Mouse (Mus musculus): ENCODE data around the gene Acyp1. TPM values are rescaled to one million over a fixed set of nuclear protein-coding genes. Genes with fewer than 3 reads are reported as not detected.
A peak's percentile ranks its signal among the peaks of the same experiment; 100 is the strongest.

Acyp1 gene
- polyA plus RNA-seq, 1 experiment from 2014 or later, result 62.8 TPM

- Histone ChIP-seq H3K4me3 (replicated peaks) (no peak overlapping the region), H3K36me3 (peaks cover 31% of the 10 kb centered on the region), H3K27ac (peak overlapping the region; percentile 42; the same call in 1 of the 2 replicates), H3K4me1 (replicated peaks) (peaks cover 28% of the 10 kb centered on the region), H3K4me2 (no peak overlapping the region), H3K9me3 (peaks cover 7% of the 10 kb centered on the region), H3K9ac (replicated peaks) (no peak overlapping the region), H3K27me3 (no peaks in the 10 kb centered on the region)
- ATAC-seq (ENCODE audit: insufficient number of reproducible peaks, insufficient read depth, low FRiP score, low TSS enrichment, low read depth), result no peak
- 63% methylated on average over 5 of the region's 5 CpGs for WGBS
Observed at GRCm38 (mm10) chr12:85296915-85297314, 8.7 kb upstream of the Acyp1 start.

- Histone ChIP-seq H3K36me3 (peaks cover 17% of the 10 kb centered on the region), H3K4me2 (no peak overlapping the region), H3K9ac (replicated peaks) (no peak overlapping the region), H3K4me3 (replicated peaks) (no peak overlapping the region), H3K9me3 (peaks cover 7% of the 10 kb centered on the region), H3K27ac (no peak overlapping the region), H3K27me3 (no peaks in the 10 kb centered on the region; the same call in 1 of the 2 replicates), H3K4me1 (replicated peaks) (peaks cover 28% of the 10 kb centered on the region)
- no peak for ATAC-seq (ENCODE audit: insufficient number of reproducible peaks, insufficient read depth, low FRiP score, low TSS enrichment, low read depth)
- 84% methylated on average over 2 of the region's 2 CpGs for WGBS
Observed at GRCm38 (mm10) chr12:85295506-85295905, 7.3 kb upstream of the Acyp1 start.

GRCm38 (mm10) chr12:85292906-85293305 lies 4.7 kb upstream of the Acyp1 start:
- Histone ChIP-seq H3K4me3 (replicated peaks) (no peak overlapping the region), H3K9ac (replicated peaks) (no peak overlapping the region), H3K9me3 (peaks cover 7% of the 10 kb centered on the region), H3K27ac (no peak overlapping the region), H3K27me3 (peaks cover 9% of the 10 kb centered on the region), H3K4me1 (replicated peaks) (peaks cover 26% of the 10 kb centered on the region), H3K4me2 (no peak overlapping the region), H3K36me3 (no peaks in the 10 kb centered on the region)
- no peak for ATAC-seq (ENCODE audit: insufficient number of reproducible peaks, insufficient read depth, low FRiP score, low TSS enrichment, low read depth)

GRCm38 (mm10) chr12:85292288-85292687 lies 4.0 kb upstream of the Acyp1 start:
- Histone ChIP-seq H3K4me3 (replicated peaks) (no peak overlapping the region), H3K27me3 (peaks cover 9% of the 10 kb centered on the region), H3K9ac (replicated peaks) (no peak overlapping the region), H3K27ac (no peak overlapping the region), H3K4me1 (replicated peaks) (peaks cover 19% of the 10 kb centered on the region), H3K36me3 (no peaks in the 10 kb centered on the region), H3K9me3 (peaks cover 7% of the 10 kb centered on the region), H3K4me2 (no peak overlapping the region)
- WGBS, result 80% methylated on average over 6 of the region's 6 CpGs
- ATAC-seq (ENCODE audit: insufficient number of reproducible peaks, insufficient read depth, low FRiP score, low TSS enrichment, low read depth), result no peak

DNA sequence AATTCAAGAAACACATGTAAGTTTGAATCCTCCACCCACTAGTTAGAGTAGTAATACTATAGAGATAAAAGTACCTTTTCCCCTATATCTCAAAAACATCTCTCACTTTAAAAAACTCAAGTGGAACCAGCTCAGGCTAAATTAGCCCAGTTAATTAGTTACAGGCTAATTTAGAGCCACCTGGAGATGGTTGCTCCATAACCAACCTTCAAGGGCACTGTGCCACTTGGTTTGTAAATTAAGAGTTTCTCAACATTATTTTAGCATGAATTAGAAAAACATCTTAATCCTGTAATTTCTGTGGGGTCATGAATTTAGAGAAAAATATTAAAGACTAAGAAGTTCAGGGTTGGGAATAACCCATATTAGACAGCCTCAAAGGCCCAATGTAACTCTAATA lies 3.3 kb upstream of the Acyp1 start:
- Histone ChIP-seq H3K27ac (no peak overlapping the region), H3K4me3 (replicated peaks) (no peak overlapping the region), H3K4me2 (no peak overlapping the region), H3K4me1 (replicated peaks) (peaks cover 12% of the 10 kb centered on the region), H3K36me3 (no peaks in the 10 kb centered on the region), H3K9me3 (peaks cover 7% of the 10 kb centered on the region), H3K27me3 (peaks cover 9% of the 10 kb centered on the region), H3K9ac (replicated peaks) (no peak overlapping the region)
- no peak for ATAC-seq (ENCODE audit: insufficient number of reproducible peaks, insufficient read depth, low FRiP score, low TSS enrichment, low read depth)

DNA sequence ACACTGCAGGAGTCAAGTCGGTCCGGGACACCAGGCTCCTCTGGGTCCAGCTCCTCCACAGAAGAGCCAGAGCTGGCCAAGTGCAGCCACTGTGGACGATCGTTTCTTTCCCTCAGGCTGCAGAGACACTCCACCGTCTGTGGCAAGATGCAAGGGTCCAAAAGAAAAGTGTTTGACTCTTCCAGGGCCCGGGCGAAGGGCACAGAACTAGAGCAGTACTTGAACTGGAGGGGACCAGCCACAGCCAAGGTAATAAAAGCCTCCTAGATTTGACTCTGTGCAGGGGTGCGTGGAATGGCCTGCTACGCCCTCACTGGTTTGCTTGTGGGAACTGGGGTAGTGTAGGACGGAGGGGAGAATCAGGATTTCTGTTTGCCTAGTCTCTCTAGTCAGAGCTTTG lies 2.4 kb upstream of the Acyp1 start:
- 72% methylated on average over 10 of the region's 10 CpGs for WGBS
- Histone ChIP-seq H3K27me3 (peaks cover 9% of the 10 kb centered on the region), H3K4me2 (no peak overlapping the region), H3K4me3 (replicated peaks) (no peak overlapping the region), H3K36me3 (no peaks in the 10 kb centered on the region), H3K9ac (replicated peaks) (no peak overlapping the region), H3K27ac (no peak overlapping the region), H3K9me3 (peaks cover 7% of the 10 kb centered on the region), H3K4me1 (replicated peaks) (peaks cover 9% of the 10 kb centered on the region)
- ATAC-seq (ENCODE audit: insufficient number of reproducible peaks, insufficient read depth, low FRiP score, low TSS enrichment, low read depth), result no peak

GRCm38 (mm10) chr12:85289157-85290000 lies 1.1 kb upstream of the Acyp1 start:
- no peaks in the 10 kb centered on the region for H3K36me3 ChIP-seq
- peak overlapping the region; percentile 50 for H3K4me3 ChIP-seq (replicated peaks)
- peak overlapping the region; percentile 79 for H3K4me2 ChIP-seq
- peaks cover 9% of the 10 kb centered on the region for H3K27me3 ChIP-seq
- H3K27ac ChIP-seq, result no peak overlapping the region
- WGBS, result 45% methylated on average over 24 of the region's 24 CpGs
- no peak overlapping the region for H3K9ac ChIP-seq (replicated peaks)
- no peak for ATAC-seq (ENCODE audit: insufficient number of reproducible peaks, insufficient read depth, low FRiP score, low TSS enrichment, low read depth)
- H3K9me3 ChIP-seq, result peaks cover 6% of the 10 kb centered on the region
- H3K4me1 ChIP-seq (replicated peaks), result peaks cover 9% of the 10 kb centered on the region

DNA sequence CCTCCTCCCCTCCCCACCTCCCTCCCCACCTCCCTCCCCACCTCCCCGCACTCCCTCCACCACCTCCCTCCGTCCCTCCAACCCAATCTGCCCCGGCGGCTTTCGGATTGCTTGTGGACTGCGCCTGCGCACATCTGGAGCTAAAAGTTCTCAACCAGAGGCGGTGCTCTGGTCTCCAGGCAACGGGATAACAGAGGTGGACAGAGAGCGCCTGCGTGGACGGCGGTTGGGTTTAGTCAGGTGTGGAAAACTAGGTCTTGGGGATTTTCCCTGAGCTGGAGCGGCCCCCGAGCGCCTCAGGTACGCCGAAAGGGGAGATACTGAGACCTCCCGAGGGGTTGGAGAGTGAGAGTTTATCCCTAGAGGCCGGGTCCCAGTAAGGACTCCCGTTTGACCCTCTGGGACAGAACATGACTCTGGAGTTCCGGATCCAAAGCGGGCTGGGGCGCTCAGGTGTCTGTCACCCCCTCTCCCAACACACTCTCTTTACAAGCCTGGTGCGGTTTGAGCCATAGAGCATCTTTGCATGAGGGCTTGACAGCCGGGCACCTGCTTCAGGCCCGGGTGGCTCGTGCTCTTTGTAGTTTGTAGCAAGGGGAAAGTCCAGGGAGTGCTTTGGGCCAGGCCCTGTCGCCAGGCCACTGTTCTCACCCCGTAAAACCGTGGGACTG lies 383 bp upstream of the Acyp1 start, which contains the start of gene Zc2hc1c:
Zc2hc1c (plus strand) TSS at position 106 of the 671 bp plus-strand sequence.
- ATAC-seq (ENCODE audit: insufficient number of reproducible peaks, insufficient read depth, low FRiP score, low TSS enrichment, low read depth), result peak; percentile 85
- Histone ChIP-seq H3K4me2 (peak within 1 kb of the TSS; percentile 79), H3K27ac (0 out of 2 replicates have a peak within 1 kb of the TSS, but pooled peaks have one; percentile 24), H3K9ac (replicated peaks) (peak within 1 kb of the TSS; percentile 66), H3K36me3 (no peaks in the 10 kb centered on the region), H3K4me3 (replicated peaks) (peak within 1 kb of the TSS; percentile 50), H3K9me3 (no peaks in the 10 kb centered on the region), H3K4me1 (replicated peaks) (peaks cover 9% of the 10 kb centered on the region), H3K27me3 (peaks cover 9% of the 10 kb centered on the region)
- 2% methylated on average over 29 of the region's 31 CpGs for WGBS

GRCm38 (mm10) chr12:85286941-85287340 lies 1.3 kb downstream of the Acyp1 start:
- no peak overlapping the region for H3K4me3 ChIP-seq (replicated peaks)

DNA sequence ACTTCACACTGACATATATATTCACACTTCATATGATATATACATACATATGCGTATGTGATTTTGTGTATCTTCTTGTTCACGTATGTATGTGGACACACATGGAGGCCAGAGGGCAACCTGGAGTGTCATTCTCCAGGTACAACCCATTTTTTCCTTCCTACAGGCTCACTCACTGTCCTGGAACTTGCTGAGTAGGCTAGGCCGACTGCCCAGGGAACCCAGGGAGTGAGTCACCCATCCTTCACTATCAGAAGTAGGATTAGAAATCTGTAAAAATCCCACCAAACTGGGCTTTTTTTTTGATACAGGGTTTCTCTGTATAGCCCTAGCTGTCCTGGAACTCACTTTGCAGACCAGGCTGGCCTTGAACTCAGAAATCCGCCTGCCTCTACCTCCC lies 3.2 kb downstream of the Acyp1 start:
- Histone ChIP-seq H3K4me3 (replicated peaks) (no peak overlapping the region), H3K9me3 (no peaks in the 10 kb centered on the region), H3K9ac (replicated peaks) (no peak overlapping the region), H3K4me1 (replicated peaks) (peaks cover 9% of the 10 kb centered on the region), H3K4me2 (no peak overlapping the region), H3K36me3 (no peaks in the 10 kb centered on the region), H3K27me3 (peaks cover 5% of the 10 kb centered on the region), H3K27ac (no peak overlapping the region)
- ATAC-seq (ENCODE audit: insufficient number of reproducible peaks, insufficient read depth, low FRiP score, low TSS enrichment, low read depth), result no peak
- WGBS, result 86% methylated on average over 4 of the region's 4 CpGs

More at GRCm38 (mm10) chr12:85286941-85287340, 1.3 kb downstream of the Acyp1 start:
- Histone ChIP-seq H3K9me3 (no peaks in the 10 kb centered on the region), H3K27me3 (peaks cover 9% of the 10 kb centered on the region), H3K4me1 (replicated peaks) (peaks cover 9% of the 10 kb centered on the region), H3K9ac (replicated peaks) (no peak overlapping the region), H3K27ac (no peak overlapping the region), H3K36me3 (no peaks in the 10 kb centered on the region), H3K4me2 (no peak overlapping the region)
- ATAC-seq (ENCODE audit: insufficient number of reproducible peaks, insufficient read depth, low FRiP score, low TSS enrichment, low read depth), result no peak
- WGBS, result 55% methylated on average over 2 of the region's 5 CpGs

- WGBS, result 76% methylated on average over 8 of the region's 8 CpGs
- H3K9ac ChIP-seq (replicated peaks), result no peak overlapping the region
- no peak overlapping the region for H3K27ac ChIP-seq
- ATAC-seq (ENCODE audit: insufficient number of reproducible peaks, insufficient read depth, low FRiP score, low TSS enrichment, low read depth), result no peak
- no peak overlapping the region for H3K4me2 ChIP-seq
- H3K36me3 ChIP-seq, result no peaks in the 10 kb centered on the region
- no peak overlapping the region for H3K4me3 ChIP-seq (replicated peaks)
- peaks cover 11% of the 10 kb centered on the region for H3K4me1 ChIP-seq (replicated peaks)
- H3K9me3 ChIP-seq, result no peaks in the 10 kb centered on the region
- H3K27me3 ChIP-seq, result no peaks in the 10 kb centered on the region
Observed at GRCm38 (mm10) chr12:85284331-85284730, 3.9 kb downstream of the Acyp1 start.
